In genomic region chr3:101355702-101356101, GRCm38 (mm10) we compare ENCODE assay signal across 17 mouse cellular contexts. TPM values are rescaled to one million over a fixed set of nuclear protein-coding genes. Genes with fewer than 3 reads are reported as not detected.
A peak's percentile ranks its signal among the peaks of the same experiment; 100 is the strongest.
DNase-seq lines count a peak whose midpoint lies in the region; ATAC-seq and TF ChIP-seq lines count a peak whose summit lies in the region.
"Had no signal": no experiment of that assay in that cellular context is flagged by ENCODE, and none has a peak within 500 bp of the region (broad histone marks: within the 10 kb centered on the region; RNA-seq: fewer than 3 reads in every experiment).

No protein-coding gene starts in this region.

- no peak overlapping the region for H3K4me3 ChIP-seq in forebrain, postnatal 0 days (ENCODE audit: low read depth, low read length)
- H3K4me3 ChIP-seq in forebrain, embryonic 11.5 days (ENCODE audit: low read depth, low read length): no peak overlapping the region
- H3K4me3 ChIP-seq in midbrain, embryonic 10.5 days: no peak overlapping the region
- H3K4me3 ChIP-seq in midbrain, postnatal 0 days (ENCODE audit: low read depth, low read length): no peak overlapping the region
- no peak overlapping the region for H3K4me3 ChIP-seq in limb, embryonic 10.5 days
- H3K4me3 ChIP-seq: embryonic facial prominence, embryonic 13.5 days; hindbrain, embryonic 15.5 days; limb, embryonic 15.5 days had no signal

- no peak for DNase-seq in forebrain, postnatal 0 days
- no peak for DNase-seq in forebrain, embryonic 11.5 days (ENCODE audit: low spot score)
- no peak for DNase-seq in midbrain, embryonic 10.5 days (ENCODE audit: low spot score)
- no peak for DNase-seq in midbrain, postnatal 0 days (ENCODE audit: low spot score)
- DNase-seq in limb, embryonic 10.5 days (ENCODE audit: low spot score): no peak
- no peak for DNase-seq in kidney, postnatal 14 days
- DNase-seq in layer of hippocampus, adult 11-12 months (ENCODE audit: low spot score): no peak
- DNase-seq: adrenal gland, postnatal 10 days; cerebellum, postnatal 14 days; gastrocnemius, postnatal 14 days; kidney, adult 8-10 months; right cerebral cortex, postnatal 14 days had no signal

- WGBS in forebrain, postnatal 0 days: 67% methylated on average over 5 of the region's 5 CpGs
- 69% methylated on average over 5 of the region's 5 CpGs for WGBS in forebrain, embryonic 11.5 days
- 61% methylated on average over 5 of the region's 5 CpGs for WGBS in midbrain, embryonic 10.5 days
- 45% methylated on average over 5 of the region's 5 CpGs for WGBS in midbrain, postnatal 0 days
- 56% methylated on average over 5 of the region's 5 CpGs for WGBS in limb, embryonic 10.5 days

- no peak overlapping the region for H3K9ac ChIP-seq in forebrain, postnatal 0 days
- no peak overlapping the region for H3K9ac ChIP-seq in forebrain, embryonic 11.5 days (ENCODE audit: low read length)
- H3K9ac ChIP-seq in midbrain, postnatal 0 days (replicated peaks; ENCODE audit: low read length, poor library complexity, severe bottlenecking): no peak overlapping the region
- H3K9ac ChIP-seq: embryonic facial prominence, embryonic 13.5 days; hindbrain, embryonic 15.5 days; limb, embryonic 15.5 days had no signal

- H3K27me3 ChIP-seq in forebrain, postnatal 0 days (ENCODE audit: insufficient read depth, low read length): no peaks in the 10 kb centered on the region
- H3K27me3 ChIP-seq in forebrain, embryonic 11.5 days (ENCODE audit: control insufficient read depth, insufficient read depth, low read length): no peaks in the 10 kb centered on the region
- no peaks in the 10 kb centered on the region for H3K27me3 ChIP-seq in midbrain, embryonic 10.5 days (ENCODE audit: low read depth, poor library complexity, severe bottlenecking)
- no peaks in the 10 kb centered on the region for H3K27me3 ChIP-seq in midbrain, postnatal 0 days (ENCODE audit: insufficient read depth, low read length)
- H3K27me3 ChIP-seq in limb, embryonic 10.5 days (ENCODE audit: low read depth, poor library complexity, severe bottlenecking): no peaks in the 10 kb centered on the region
- H3K27me3 ChIP-seq: embryonic facial prominence, embryonic 13.5 days; hindbrain, embryonic 15.5 days; limb, embryonic 15.5 days had no signal

- 0 out of 2 replicates have a peak overlapping the region, but pooled peaks have one; percentile 15 for H3K27ac ChIP-seq in forebrain, postnatal 0 days (ENCODE audit: low read depth, low read length)
- no peak overlapping the region for H3K27ac ChIP-seq in forebrain, embryonic 11.5 days (ENCODE audit: low read depth, low read length)
- peak overlapping the region; percentile 61 for H3K27ac ChIP-seq in midbrain, embryonic 10.5 days (replicated peaks)
- no peak overlapping the region for H3K27ac ChIP-seq in midbrain, postnatal 0 days (ENCODE audit: low read depth, low read length)
- H3K27ac ChIP-seq in limb, embryonic 10.5 days: peak overlapping the region; percentile 43; the same call in 1 of the 2 replicates
- H3K27ac ChIP-seq: embryonic facial prominence, embryonic 13.5 days; hindbrain, embryonic 15.5 days; limb, embryonic 15.5 days had no signal

- no peaks in the 10 kb centered on the region for H3K9me3 ChIP-seq in forebrain, postnatal 0 days (ENCODE audit: low read length)
- no peaks in the 10 kb centered on the region for H3K9me3 ChIP-seq in forebrain, embryonic 11.5 days (ENCODE audit: control insufficient read depth, low read length)
- H3K9me3 ChIP-seq in midbrain, embryonic 10.5 days (replicated peaks): no peaks in the 10 kb centered on the region; the same call in 1 of the 2 replicates
- no peaks in the 10 kb centered on the region for H3K9me3 ChIP-seq in midbrain, postnatal 0 days (ENCODE audit: low read length)
- H3K9me3 ChIP-seq in limb, embryonic 10.5 days (replicated peaks): no peaks in the 10 kb centered on the region
- H3K9me3 ChIP-seq: embryonic facial prominence, embryonic 13.5 days; hindbrain, embryonic 15.5 days; limb, embryonic 15.5 days had no signal

- H3K4me1 ChIP-seq in forebrain, postnatal 0 days (ENCODE audit: insufficient read depth): peaks cover 7% of the 10 kb centered on the region; the same call in 1 of the 2 replicates
- no peaks in the 10 kb centered on the region for H3K4me1 ChIP-seq in forebrain, embryonic 11.5 days (replicated peaks; ENCODE audit: control insufficient read depth, insufficient read depth, low read length)
- peaks cover 16% of the 10 kb centered on the region; the same call in 1 of the 2 replicates for H3K4me1 ChIP-seq in midbrain, embryonic 10.5 days
- peaks cover 8% of the 10 kb centered on the region for H3K4me1 ChIP-seq in midbrain, postnatal 0 days (ENCODE audit: insufficient read depth, low read length)
- peaks cover 21% of the 10 kb centered on the region for H3K4me1 ChIP-seq in limb, embryonic 10.5 days

- ATAC-seq in forebrain, postnatal 0 days: no peak
- ATAC-seq in forebrain, embryonic 11.5 days (replicated peaks; ENCODE audit: low FRiP score): no peak
- ATAC-seq in midbrain, postnatal 0 days (ENCODE audit: low FRiP score): no peak
- peak; percentile 55 for ATAC-seq in megakaryocyte-erythroid progenitor cell, adult 5-6 weeks (replicated peaks; ENCODE audit: low FRiP score, low TSS enrichment, poor library complexity, severe bottlenecking)
- ATAC-seq: forebrain, embryonic 16.5 days had no signal

- no peak for TF ChIP-seq CTCF in forebrain, postnatal 0 days (IDR thresholded peaks at IDR 0.05; ENCODE audit: low read depth)
- no peak for TF ChIP-seq CTCF in midbrain, postnatal 0 days (IDR thresholded peaks at IDR 0.05)

- H3K4me2 ChIP-seq in forebrain, postnatal 0 days (ENCODE audit: low read depth): no peak overlapping the region
- H3K4me2 ChIP-seq in forebrain, embryonic 11.5 days (ENCODE audit: low read depth, low read length, severe bottlenecking): no peak overlapping the region
- no peak overlapping the region for H3K4me2 ChIP-seq in midbrain, postnatal 0 days (ENCODE audit: low read depth, low read length, poor library complexity, severe bottlenecking)
- H3K4me2 ChIP-seq: embryonic facial prominence, embryonic 13.5 days; hindbrain, embryonic 15.5 days; limb, embryonic 15.5 days had no signal

- H3K36me3 ChIP-seq in forebrain, postnatal 0 days (ENCODE audit: insufficient read depth): no peaks in the 10 kb centered on the region
- H3K36me3 ChIP-seq in forebrain, embryonic 11.5 days (ENCODE audit: control insufficient read depth, insufficient read depth, low read length): no peaks in the 10 kb centered on the region
- no peaks in the 10 kb centered on the region for H3K36me3 ChIP-seq in midbrain, embryonic 10.5 days
- H3K36me3 ChIP-seq in midbrain, postnatal 0 days (ENCODE audit: insufficient read depth, low read length): no peaks in the 10 kb centered on the region
- no peaks in the 10 kb centered on the region for H3K36me3 ChIP-seq in limb, embryonic 10.5 days
- H3K36me3 ChIP-seq: embryonic facial prominence, embryonic 13.5 days; hindbrain, embryonic 15.5 days; limb, embryonic 15.5 days had no signal

RNA-seq across cellular contexts. Expression of gene Igsf3, which starts 21.2 kb away (rescaled TPM):
- 54.8 and 74.0 TPM in 2 replicates for total RNA-seq in forebrain, postnatal 0 days (2014; rRNA removed)
- polyA plus RNA-seq in forebrain, postnatal 0 days (2015; fragmentation: Nextera tagmentation; extraction: Ambion mirVana): 59.9 and 77.0 TPM in 2 replicates
- 19.1 and 19.3 TPM in 2 replicates for polyA plus RNA-seq in forebrain, embryonic 11.5 days (2014; fragmentation: Nextera tagmentation; extraction: Ambion mirVana)
- 22.7 and 29.7 TPM in 2 replicates for polyA plus RNA-seq in midbrain, embryonic 10.5 days (2016; fragmentation: Nextera tagmentation; extraction: Ambion mirVana)
- total RNA-seq in midbrain, postnatal 0 days (2014; rRNA removed): 102 and 104 TPM in 2 replicates
- 84.2 and 84.9 TPM in 2 replicates for polyA plus RNA-seq in midbrain, postnatal 0 days (2015; fragmentation: Nextera tagmentation; extraction: Ambion mirVana)
- 59.9 and 84.9 TPM in 2 replicates for polyA plus RNA-seq in limb, embryonic 10.5 days (2016; fragmentation: Nextera tagmentation; extraction: Ambion mirVana)
- total RNA-seq in megakaryocyte-erythroid progenitor cell, adult 5-6 weeks (2014; fragmentation: Nextera tagmentation): 14.2 and 22.4 TPM in 2 replicates
- 8.4 and 12.3 TPM in 2 replicates for total RNA-seq in megakaryocyte-erythroid progenitor cell, adult 5-6 weeks (2017)

Comparison
In these comparisons a context has a peak if more than half of its experiments do, and no peak if none do; other contexts are left out.
1. H3K27ac ChIP-seq: peak in forebrain, postnatal 0 days (single experiment), midbrain, embryonic 10.5 days (single experiment) and limb, embryonic 10.5 days (single experiment); none in forebrain, embryonic 11.5 days (single experiment) and midbrain, postnatal 0 days (single experiment).